16 mouse cellular contexts compared by ENCODE assay signal in the genomic region with DNA sequence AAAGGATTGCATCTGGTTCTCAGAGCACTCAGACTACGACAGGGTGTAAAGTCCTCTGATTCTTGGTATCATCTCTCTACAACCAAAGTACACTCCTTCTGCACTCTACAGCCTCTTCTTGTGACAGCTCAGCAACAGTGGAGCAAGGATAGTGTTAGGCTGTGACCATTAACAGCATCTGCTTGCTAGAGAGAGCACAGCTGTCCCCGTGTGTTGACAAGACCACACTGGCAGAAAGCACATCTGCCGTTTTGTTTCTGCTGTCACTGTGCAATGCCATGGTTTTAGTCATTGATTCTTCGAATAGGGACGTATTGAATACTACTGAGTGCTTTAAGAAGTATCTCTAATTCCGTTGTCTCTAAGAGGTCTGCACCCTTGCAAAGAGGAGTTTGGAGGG. TPM values are rescaled to one million over a fixed set of nuclear protein-coding genes. Genes with fewer than 3 reads are reported as not detected.
"Had no signal": no experiment of that assay in that cellular context is flagged by ENCODE, and none has a peak within 500 bp of the region (broad histone marks: within the 10 kb centered on the region; RNA-seq: fewer than 3 reads in every experiment).

No protein-coding gene starts in this region.

- H3K4me2 ChIP-seq: midbrain, embryonic 13.5 days; midbrain, embryonic 15.5 days; neural tube, embryonic 12.5 days; stomach, embryonic 15.5 days had no signal

- H3K4me3 ChIP-seq: midbrain, embryonic 10.5 days; midbrain, embryonic 13.5 days; midbrain, embryonic 15.5 days; neural tube, embryonic 12.5 days; stomach, embryonic 15.5 days had no signal

- H3K9ac ChIP-seq: liver, embryonic 14.5 days; midbrain, embryonic 13.5 days; midbrain, embryonic 15.5 days; stomach, embryonic 15.5 days had no signal

- H3K9me3 ChIP-seq: midbrain, embryonic 10.5 days; midbrain, embryonic 13.5 days; midbrain, embryonic 15.5 days; neural tube, embryonic 12.5 days; stomach, embryonic 15.5 days had no signal

- H3K36me3 ChIP-seq: midbrain, embryonic 10.5 days; midbrain, embryonic 13.5 days; midbrain, embryonic 15.5 days; neural tube, embryonic 12.5 days; stomach, embryonic 15.5 days had no signal

- ATAC-seq: midbrain, embryonic 13.5 days; midbrain, embryonic 15.5 days had no signal

- H3K27ac ChIP-seq: liver, embryonic 14.5 days; midbrain, embryonic 10.5 days; midbrain, embryonic 13.5 days; neural tube, embryonic 12.5 days; stomach, embryonic 15.5 days; stomach, postnatal 0 days had no signal

- H3K27me3 ChIP-seq: midbrain, embryonic 15.5 days; neural tube, embryonic 12.5 days; stomach, embryonic 15.5 days had no signal

- DNase-seq: lung, adult 2 months; lung, postnatal 10 days; lung, postnatal 4 days; right cerebral cortex, postnatal 14 days; thymus, adult 2 months; thymus, postnatal 25 days; thymus, postnatal 4 days had no signal

RNA-seq across cellular contexts. Expression of a gene that starts 36.6 kb away (rescaled TPM):
- polyA plus RNA-seq: liver, embryonic 14.5 days; liver, embryonic 16.5 days; midbrain, embryonic 10.5 days; midbrain, embryonic 13.5 days; urinary bladder, adult 2 months had no signal
